Mouse (Mus musculus): ENCODE results near the gene Ly6g5b.

The Ly6g5b gene

GRCm38 (mm10) chr17:35082841-35083576, 32.2 kb downstream of the Ly6g5b start:
- in situ Hi-C loops (cut with MboI; ENCODE audit: low sequenced_read_pairs): no loop called here

- in situ Hi-C loops (cut with MboI; ENCODE audit: low sequenced_read_pairs): no loop called here
Observed at GRCm38 (mm10) chr17:35080710-35081109, 34.5 kb downstream of the Ly6g5b start.

DNA sequence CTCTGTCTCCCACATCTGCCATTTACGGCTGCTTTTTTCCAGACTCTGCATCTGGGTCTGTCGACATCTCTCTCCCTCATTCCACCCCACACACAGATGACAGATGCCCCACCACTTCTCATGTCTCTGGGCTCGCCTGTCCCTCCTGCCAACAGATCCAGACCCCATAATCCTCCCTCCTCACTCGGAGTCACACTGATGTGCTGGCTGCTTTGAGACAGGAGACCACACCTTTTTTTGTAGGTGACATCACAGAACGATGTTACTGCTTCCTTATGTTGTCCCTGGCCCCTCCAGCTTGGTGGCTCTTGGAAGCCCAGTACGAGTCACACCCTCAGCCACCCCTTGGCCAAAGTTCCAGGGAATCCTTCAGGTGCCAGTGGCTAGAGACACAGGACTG, 35.0 kb downstream of the Ly6g5b start:
- in situ Hi-C loops (cut with MboI; ENCODE audit: low sequenced_read_pairs): no loop called here

DNA sequence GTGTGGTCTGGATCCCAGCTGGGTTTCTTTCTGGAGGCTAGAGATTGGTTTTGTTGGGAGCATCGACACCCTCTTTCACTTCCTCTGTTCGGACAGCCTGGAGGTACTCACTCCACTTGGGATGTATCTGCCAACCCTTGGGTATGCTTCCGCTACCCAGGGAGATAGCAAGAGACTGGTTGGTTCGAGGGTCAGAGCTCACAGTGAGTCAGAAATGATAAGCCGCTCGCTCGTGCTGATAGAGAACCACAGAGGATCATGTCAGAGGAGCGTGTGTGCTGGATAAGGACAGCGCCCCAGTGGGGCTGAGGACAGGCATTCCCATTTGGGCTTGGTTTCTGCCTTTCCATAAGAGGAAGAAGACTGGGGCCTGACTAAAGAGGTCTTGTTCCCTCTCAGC, 35.5 kb downstream of the Ly6g5b start:
- in situ Hi-C loops (cut with MboI; ENCODE audit: low sequenced_read_pairs): no loop called here

GRCm38 (mm10) chr17:35077786-35078233, 37.4 kb downstream of the Ly6g5b start, which contains the start of gene Ly6g6d:
Gene Ly6g6d (minus strand): TSS chr17:35078065.
- in situ Hi-C loops (cut with MboI; ENCODE audit: low sequenced_read_pairs): no loop called here

GRCm38 (mm10) chr17:35077285-35077684, 37.9 kb downstream of the Ly6g5b start:
- in situ Hi-C loops (cut with MboI; ENCODE audit: low sequenced_read_pairs): no loop called here

GRCm38 (mm10) chr17:35076507-35077176, 38.6 kb downstream of the Ly6g5b start, which contains the start of gene Ly6g6e:
Gene Ly6g6e (plus strand): TSS chr17:35076902.
- in situ Hi-C loops (cut with MboI; ENCODE audit: low sequenced_read_pairs): no loop called here

DNA sequence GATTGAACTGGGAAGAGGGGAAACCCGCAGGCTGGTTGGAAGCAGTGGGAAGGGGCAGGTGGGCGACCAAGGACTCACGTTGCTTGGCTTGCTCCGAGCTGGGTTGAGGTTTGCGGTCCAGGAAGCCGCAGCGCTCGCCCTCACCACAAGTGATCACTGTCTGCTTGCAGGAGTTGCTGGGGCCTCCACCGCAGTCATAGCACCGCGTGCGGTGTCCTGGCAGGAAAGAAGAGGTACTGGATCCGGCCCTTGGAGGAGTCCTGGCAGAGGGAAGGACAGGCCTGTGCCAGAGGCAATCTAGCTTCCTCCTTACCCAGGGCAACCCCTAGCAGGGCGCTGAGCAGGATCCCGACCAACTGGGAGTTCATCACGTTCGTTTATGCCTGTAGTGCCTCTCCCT, 41.1 kb downstream of the Ly6g5b start:
- in situ Hi-C loops (cut with MboI; ENCODE audit: low sequenced_read_pairs): no loop called here

DNA sequence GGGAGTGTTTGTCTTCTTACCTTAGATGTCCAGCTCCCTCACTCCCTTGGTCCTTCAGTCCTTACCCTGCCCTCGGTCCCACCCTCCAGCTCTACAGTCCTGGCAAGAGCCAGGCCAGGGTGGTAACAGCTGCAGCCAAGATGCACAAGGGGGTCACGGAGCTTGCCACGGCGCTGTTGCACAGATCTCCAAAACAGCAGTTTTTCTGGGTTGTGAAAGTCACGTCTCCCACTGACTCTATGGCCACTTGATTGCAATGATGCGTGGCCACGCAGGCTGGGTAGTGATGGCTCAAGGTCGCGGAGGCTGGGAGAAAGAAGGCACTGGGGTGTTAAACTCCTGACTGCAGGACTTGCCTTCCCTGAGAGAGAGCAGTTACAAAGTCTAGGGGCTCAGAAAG, 43.8 kb downstream of the Ly6g5b start:
- in situ Hi-C loops (cut with MboI; ENCODE audit: low sequenced_read_pairs): no loop called here

GRCm38 (mm10) chr17:35070556-35071229, 44.5 kb downstream of the Ly6g5b start:
- in situ Hi-C loops (cut with MboI; ENCODE audit: low sequenced_read_pairs): no loop called here

DNA sequence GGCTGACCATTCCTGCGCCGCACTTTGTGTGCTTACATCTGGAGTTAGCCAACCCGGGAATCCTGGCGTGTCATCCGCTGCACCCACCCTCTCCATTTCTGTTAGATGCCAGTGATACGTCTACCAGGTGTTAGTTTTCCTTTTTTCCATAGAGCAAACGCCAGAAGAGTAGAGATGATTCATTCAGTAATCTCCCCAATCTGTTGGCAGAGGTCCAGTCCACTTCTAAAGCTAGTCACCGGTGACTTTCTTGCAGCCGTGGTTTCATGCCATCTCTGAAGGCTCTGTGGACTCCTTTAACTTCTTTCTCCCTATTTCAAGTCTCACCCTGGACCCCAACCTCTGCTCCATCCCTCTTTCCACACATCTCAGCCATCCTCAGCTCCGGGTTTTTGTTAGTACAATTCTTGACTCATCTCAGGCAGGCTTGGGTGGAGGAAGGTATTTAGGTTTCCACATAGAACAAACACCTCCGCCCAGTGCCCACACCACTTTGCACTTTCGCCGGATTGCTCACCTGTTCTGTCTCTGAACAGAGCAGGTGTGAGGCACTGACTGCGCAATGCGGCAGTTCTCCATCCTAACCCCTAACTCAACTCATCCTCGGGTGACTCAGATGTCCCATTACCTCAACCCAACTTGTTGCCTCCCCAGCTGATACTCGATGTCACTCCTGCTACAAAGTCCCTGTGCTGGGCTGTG, 46.9 kb downstream of the Ly6g5b start:
- in situ Hi-C loops (cut with MboI; ENCODE audit: low sequenced_read_pairs): no loop called here

DNA sequence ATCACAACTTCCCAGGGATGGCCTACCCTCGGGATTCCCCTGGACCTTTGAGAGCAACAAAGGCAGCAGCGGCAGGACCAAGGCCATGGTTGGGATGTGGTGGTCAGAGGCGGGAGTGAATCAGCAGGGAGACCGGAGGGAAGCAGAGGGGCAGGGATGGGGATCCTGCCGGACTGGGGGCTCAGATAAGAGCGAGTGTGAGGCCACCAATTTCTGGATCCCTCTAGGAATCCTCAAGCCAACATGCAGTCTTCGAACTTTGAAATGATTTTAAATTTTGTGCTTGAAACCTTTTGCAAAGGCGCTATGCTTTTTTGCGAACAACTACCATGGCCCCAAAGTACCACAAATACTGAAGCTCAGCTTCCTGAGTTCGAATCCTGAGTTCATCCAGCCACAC, 49.1 kb downstream of the Ly6g5b start, which contains the start of gene Mpig6b:
TSS of gene Mpig6b (minus strand) at position 101 of the 400 bp plus-strand sequence.
- in situ Hi-C loops (cut with MboI; ENCODE audit: low sequenced_read_pairs): no loop called here

- in situ Hi-C loops (cut with MboI; ENCODE audit: low sequenced_read_pairs): no loop called here
Observed at GRCm38 (mm10) chr17:35064951-35065947, 50.0 kb downstream of the Ly6g5b start, which contains the start of gene Ly6g6c. Gene Ly6g6c (plus strand): TSS chr17:35065388.

- in situ Hi-C loops (cut with MboI; ENCODE audit: low sequenced_read_pairs): no loop called here
Observed at GRCm38 (mm10) chr17:35064378-35064877, 50.8 kb downstream of the Ly6g5b start.

Data from CH12F3 (cell line).